Comparison of ENCODE assay signal across 8 mouse cellular contexts in the genomic region with DNA sequence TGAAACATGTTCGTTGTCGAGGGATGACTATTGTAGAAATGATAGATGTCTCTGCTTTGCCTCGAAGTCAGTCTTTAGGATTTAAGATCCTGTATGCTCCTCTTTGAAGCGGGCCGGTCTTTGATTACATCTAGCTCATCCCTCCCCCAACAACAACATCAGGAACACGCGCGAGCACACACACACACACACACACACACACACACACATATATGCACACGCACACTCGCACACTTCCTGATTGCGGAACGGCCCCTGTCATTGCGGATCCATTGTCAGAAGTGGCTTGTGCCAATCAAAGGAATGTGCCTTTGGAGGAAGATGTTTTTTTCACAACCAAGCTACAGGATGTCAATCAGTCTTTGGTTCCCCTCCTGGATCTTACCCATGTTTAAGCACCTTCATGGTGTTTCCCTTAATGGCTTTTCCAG. TPM values are rescaled to one million over a fixed set of nuclear protein-coding genes. Genes with fewer than 3 reads are reported as not detected.
DNase-seq lines count a peak whose midpoint lies in the region; ATAC-seq and TF ChIP-seq lines count a peak whose summit lies in the region.

No protein-coding gene starts in this region.

- TF ChIP-seq CTCF in heart, adult 2 months (IDR thresholded peaks at IDR 0.05): no peak
- TF ChIP-seq CTCF in MEL (IDR thresholded peaks at IDR 0.05 in 2 of 3, conservative IDR thresholded peaks at IDR 0.05 in 1 of 3; ENCODE audit: control insufficient read depth in 1 of 3, insufficient read depth in 1 of 3, low read depth in 2 of 3, low read length in 3 of 3, poor library complexity in 1 of 3, severe bottlenecking in 1 of 3): no peak

- H3K27me3 ChIP-seq in heart, adult 2 months (ENCODE audit: control insufficient read depth, insufficient read depth, low read length): no peaks in the 10 kb centered on the region
- H3K27me3 ChIP-seq in MEL (ENCODE audit: control insufficient read depth in 1 of 2, insufficient read depth in 2 of 2, low read length in 2 of 2): no peaks in the 10 kb centered on the region
- H3K27me3 ChIP-seq in midbrain, embryonic 16.5 days (ENCODE audit: control insufficient read depth, insufficient read depth, low read depth, low read length): no peaks in the 10 kb centered on the region

- peak overlapping the region; percentile 92 for H3K9ac ChIP-seq in heart, adult 2 months (ENCODE audit: low read depth, low read length)
- H3K9ac ChIP-seq in MEL (ENCODE audit: control insufficient read depth, low read depth, low read length, poor library complexity, severe bottlenecking): peak overlapping the region; percentile 93
- peak overlapping the region; percentile 99 for H3K9ac ChIP-seq in midbrain, embryonic 16.5 days (ENCODE audit: low read depth, low read length)

- H3K4me3 ChIP-seq in heart, adult 2 months: peak overlapping the region; percentile 71
- H3K4me3 ChIP-seq in MEL (ENCODE audit: control insufficient read depth in 1 of 2, insufficient read depth in 1 of 2, low read depth in 2 of 2, low read length in 2 of 2): peak overlapping the region; percentile 86 to 91
- peak overlapping the region; percentile 93 for H3K4me3 ChIP-seq in midbrain, embryonic 16.5 days (ENCODE audit: low read depth, low read length)

- no peak for ATAC-seq in midbrain, embryonic 16.5 days

- TF ChIP-seq EP300 in heart, adult 2 months (IDR thresholded peaks at IDR 0.05; ENCODE audit: insufficient read depth, low read depth, low read length): no peak
- peak; percentile 47 to 57; a peak in 3 of 4 replicates for TF ChIP-seq EP300 in MEL (IDR thresholded peaks at IDR 0.05; ENCODE audit: low read depth in 1 of 2, low read length in 2 of 2)

- 4% methylated on average over 13 of the region's 13 CpGs for WGBS in heart, adult 2 months
- WGBS in midbrain, embryonic 16.5 days: under 1% methylated on average over 13 of the region's 13 CpGs

- no peaks in the 10 kb centered on the region for H3K36me3 ChIP-seq in heart, adult 2 months (ENCODE audit: control insufficient read depth, insufficient read depth, low read length)
- peaks cover 4 to 47% of the 10 kb centered on the region in 2 experiments; a peak in 3 of 4 replicates for H3K36me3 ChIP-seq in MEL (ENCODE audit: control insufficient read depth in 1 of 2, insufficient read depth in 2 of 2, low read length in 2 of 2)
- no peaks in the 10 kb centered on the region for H3K36me3 ChIP-seq in midbrain, embryonic 16.5 days (ENCODE audit: control insufficient read depth, insufficient read depth, low read length)

- TF ChIP-seq RAD21 in MEL (IDR thresholded peaks at IDR 0.05; ENCODE audit: low read depth, low read length): no peak

- H3K4me1 ChIP-seq in heart, adult 2 months (ENCODE audit: control insufficient read depth, insufficient read depth, low read length): peaks cover 6% of the 10 kb centered on the region
- H3K4me1 ChIP-seq in MEL (ENCODE audit: control insufficient read depth in 1 of 2, insufficient read depth in 2 of 2, low read length in 2 of 2): peaks cover 16 to 34% of the 10 kb centered on the region in 2 experiments
- peaks cover 22% of the 10 kb centered on the region for H3K4me1 ChIP-seq in midbrain, embryonic 16.5 days (ENCODE audit: control insufficient read depth, insufficient read depth, low read length)

- peaks cover 2% of the 10 kb centered on the region; the same call in 1 of the 2 replicates for H3K79me2 ChIP-seq in heart, adult 2 months (replicated peaks; ENCODE audit: control insufficient read depth, insufficient read depth, low read length)
- peaks cover 54% of the 10 kb centered on the region for H3K79me2 ChIP-seq in MEL (ENCODE audit: control insufficient read depth, insufficient read depth, low read length, poor library complexity)

- DNase-seq in heart, adult 2 months: peak in 1 of 2 experiments; percentile 40
- no peak for DNase-seq in heart, adult 8-10 months (ENCODE audit: low spot score)
- DNase-seq in MEL (ENCODE audit: low read depth, low spot score) (peak; percentile 88), liver (peak; percentile 23)
- DNase-seq in forelimb bud, embryonic 11.5 days (ENCODE audit: low read depth, low spot score): peak; percentile 12
- DNase-seq in yolk sac, embryonic 10.5 days (ENCODE audit: low spot score): no peak
- DNase-seq in gastrocnemius, postnatal 14 days: no peak

- H3K27ac ChIP-seq in heart, adult 2 months: peak overlapping the region; percentile 85
- H3K27ac ChIP-seq in MEL (ENCODE audit: control insufficient read depth, low read depth, low read length): peak overlapping the region; percentile 87
- H3K27ac ChIP-seq in midbrain, embryonic 16.5 days (ENCODE audit: low read length): peak overlapping the region; percentile 97

- no peak for TF ChIP-seq POLR2A in heart, adult 2 months (IDR thresholded peaks at IDR 0.05; ENCODE audit: insufficient read depth, low read depth, low read length)
- peak; percentile 38 to 47; a peak in 2 of 4 replicates for TF ChIP-seq POLR2A in MEL (IDR thresholded peaks at IDR 0.05; ENCODE audit: control insufficient read depth in 1 of 2, insufficient read depth in 1 of 2, low read depth in 1 of 2, low read length in 2 of 2, poor library complexity in 1 of 2)

- H3K4me2 ChIP-seq in midbrain, embryonic 16.5 days (ENCODE audit: low read length): peak overlapping the region; percentile 86

- no peaks in the 10 kb centered on the region for H3K9me3 ChIP-seq in MEL (replicated peaks; ENCODE audit: insufficient read depth, low read length)
- H3K9me3 ChIP-seq in midbrain, embryonic 16.5 days (replicated peaks; ENCODE audit: control insufficient read depth, low read length, poor library complexity, severe bottlenecking): no peaks in the 10 kb centered on the region

- intact Hi-C loops in heart, adult 2 months (cut with DNase I): loop anchor here (2.0 kb wide), 1 partner anchor 15 kb away; no protein-coding TSS in a partner anchor
- intact Hi-C loops in gastrocnemius, postnatal 14 days (cut with DNase I; ENCODE audit: low total_unique reads): no loop called here

TF ChIP-seq in MEL, 35 proteins besides CTCF, POLR2A, EP300 and RAD21 (continues in another document):
- no peak for TF ChIP-seq SMC3 (IDR thresholded peaks at IDR 0.05; ENCODE audit: low read depth, low read length)
- no peak for TF ChIP-seq ZKSCAN1 (IDR thresholded peaks at IDR 0.05; ENCODE audit: low read depth, low read length)
- peak; percentile 84 for TF ChIP-seq ELF1 (IDR thresholded peaks at IDR 0.05; ENCODE audit: low read depth, low read length)
- TF ChIP-seq GABPA (IDR thresholded peaks at IDR 0.05; ENCODE audit: low read depth, low read length): no peak
- no peak for TF ChIP-seq ZC3H11A (IDR thresholded peaks at IDR 0.05; ENCODE audit: low read depth, low read length)
- peak; percentile 70 for TF ChIP-seq RCOR1 (IDR thresholded peaks at IDR 0.05; ENCODE audit: low read depth, low read length)
- peak; percentile 87 for TF ChIP-seq ZNF384 (IDR thresholded peaks at IDR 0.05; ENCODE audit: low read depth, low read length)
- TF ChIP-seq ETS1 (IDR thresholded peaks at IDR 0.05; ENCODE audit: low read depth, low read length): peak; percentile 43
- TF ChIP-seq ZMIZ1 (IDR thresholded peaks at IDR 0.05; ENCODE audit: low read depth, low read length): no peak; the same call in 1 of the 2 replicates
- peak; percentile 47 for TF ChIP-seq TBP (IDR thresholded peaks at IDR 0.05; ENCODE audit: low read depth, low read length)
- TF ChIP-seq TAL1 (IDR thresholded peaks at IDR 0.05; ENCODE audit: low read length): no peak
- peak; percentile 65 for TF ChIP-seq NELFE (IDR thresholded peaks at IDR 0.05; ENCODE audit: low read depth, low read length)
- peak; percentile 24; the same call in 1 of the 2 replicates for TF ChIP-seq POLR2AphosphoS2 (IDR thresholded peaks at IDR 0.05; ENCODE audit: low read length)
- TF ChIP-seq MAZ (IDR thresholded peaks at IDR 0.05; ENCODE audit: low read depth, low read length): peak; percentile 67; the same call in 1 of the 2 replicates
- no peak for TF ChIP-seq MAFK (IDR thresholded peaks at IDR 0.05; ENCODE audit: borderline replicate concordance, low read depth, low read length)
- peak; percentile 60; the same call in 1 of the 2 replicates for TF ChIP-seq HCFC1 (IDR thresholded peaks at IDR 0.05; ENCODE audit: low read depth, low read length)
- no peak for TF ChIP-seq UBTF (IDR thresholded peaks at IDR 0.05; ENCODE audit: borderline replicate concordance, insufficient read depth, low read depth, low read length)
- TF ChIP-seq CHD2 (IDR thresholded peaks at IDR 0.05; ENCODE audit: low read length): 0 out of 2 replicates have a peak, but pooled peaks have one; percentile 22
- no peak; the same call in none of the 2 replicates for TF ChIP-seq CHD1 (IDR thresholded peaks at IDR 0.05; ENCODE audit: low read depth, low read length)

RNA-seq across cellular contexts. Expression of gene Zfp652, which starts 1.4 kb away (rescaled TPM):
- 10 to 100 TPM; 47.6 to 54.4 TPM for total RNA-seq in heart, adult 2 months (2021)
- polyA plus RNA-seq in heart, adult 2 months (2012; rRNA removed): 16.1 and 22.3 TPM in 2 replicates
- 10 to 100 TPM; 49.0 to 60.2 (median 53.5) TPM for total RNA-seq in heart, adult 8-10 months (2022)
- 31.8 and 34.1 TPM in 2 replicates for total RNA-seq in MEL (2012; rRNA removed)
- polyA plus RNA-seq in MEL (2012; ENCODE audit: insufficient read depth in 1 of 2, insufficient read length in 2 of 2, low read depth in 1 of 2, low replicate concordance in 2 of 2, missing spikeins in 1 of 2): 10 to 100 TPM; 19.3 to 38.5 TPM
- polyA plus RNA-seq in midbrain, embryonic 16.5 days (2015; fragmentation: Nextera tagmentation; extraction: Ambion mirVana): 21.1 and 26.3 TPM in 2 replicates
- 10 to 100 TPM; 42.0 to 43.1 TPM for total RNA-seq in gastrocnemius, postnatal 14 days (2021)

RNA-seq across cellular contexts. Expression of gene B130006D01Rik, which starts 9.6 kb away (rescaled TPM):
- under 1 TPM; 0.26 to 0.30 TPM for total RNA-seq in heart, adult 2 months (2021)
- polyA plus RNA-seq in heart, adult 2 months (2012; rRNA removed): 0.06 and 0.15 TPM in 2 replicates
- under 1 TPM; 0.32 to 0.57 (median 0.42) TPM for total RNA-seq in heart, adult 8-10 months (2022)
- total RNA-seq in MEL (2012; rRNA removed): 0.59 and 0.73 TPM in 2 replicates
- under 1 TPM in 1 of 2 experiments, not detected in 1; 0.11 TPM for polyA plus RNA-seq in MEL (2012; ENCODE audit: insufficient read depth in 1 of 2, insufficient read length in 2 of 2, low read depth in 1 of 2, low replicate concordance in 2 of 2, missing spikeins in 1 of 2)
- polyA plus RNA-seq in midbrain, embryonic 16.5 days (2015; fragmentation: Nextera tagmentation; extraction: Ambion mirVana): 1.3 and 1.4 TPM in 2 replicates
- total RNA-seq in gastrocnemius, postnatal 14 days (2021): under 1 TPM; 0.24 to 0.25 TPM

RNA-seq across cellular contexts. Expression of gene Phb, which starts 47.1 kb away (rescaled TPM):
- total RNA-seq in heart, adult 2 months (2021): 100 to 1,000 TPM; 358 to 383 TPM
- polyA plus RNA-seq in heart, adult 2 months (2012; rRNA removed): 281 and 456 TPM in 2 replicates
- total RNA-seq in heart, adult 8-10 months (2022): 100 to 1,000 TPM; 379 to 441 (median 399) TPM
- 784 and 788 TPM in 2 replicates for total RNA-seq in MEL (2012; rRNA removed)
- 100 to 1,000 TPM in 1 of 2 experiments, not detected in 1; 302 TPM for polyA plus RNA-seq in MEL (2012; ENCODE audit: insufficient read depth in 1 of 2, insufficient read length in 2 of 2, low read depth in 1 of 2, low replicate concordance in 2 of 2, missing spikeins in 1 of 2)
- 195 and 197 TPM in 2 replicates for polyA plus RNA-seq in midbrain, embryonic 16.5 days (2015; fragmentation: Nextera tagmentation; extraction: Ambion mirVana)
- 100 to 1,000 TPM; 149 to 153 TPM for total RNA-seq in gastrocnemius, postnatal 14 days (2021)

Comparison
In these comparisons a context has a peak if more than half of its experiments do, and no peak if none do; other contexts are left out.
1. DNase-seq: peak in MEL (single experiment), forelimb bud, embryonic 11.5 days (single experiment) and liver (single experiment); none in heart, adult 8-10 months (single experiment), yolk sac, embryonic 10.5 days (single experiment) and gastrocnemius, postnatal 14 days (single experiment).
2. Peak in every context shown above with its lines, with median percentiles within 50 percentile points of each other: H3K27ac ChIP-seq, H3K4me3 ChIP-seq and H3K9ac ChIP-seq.